In the genomic region with DNA sequence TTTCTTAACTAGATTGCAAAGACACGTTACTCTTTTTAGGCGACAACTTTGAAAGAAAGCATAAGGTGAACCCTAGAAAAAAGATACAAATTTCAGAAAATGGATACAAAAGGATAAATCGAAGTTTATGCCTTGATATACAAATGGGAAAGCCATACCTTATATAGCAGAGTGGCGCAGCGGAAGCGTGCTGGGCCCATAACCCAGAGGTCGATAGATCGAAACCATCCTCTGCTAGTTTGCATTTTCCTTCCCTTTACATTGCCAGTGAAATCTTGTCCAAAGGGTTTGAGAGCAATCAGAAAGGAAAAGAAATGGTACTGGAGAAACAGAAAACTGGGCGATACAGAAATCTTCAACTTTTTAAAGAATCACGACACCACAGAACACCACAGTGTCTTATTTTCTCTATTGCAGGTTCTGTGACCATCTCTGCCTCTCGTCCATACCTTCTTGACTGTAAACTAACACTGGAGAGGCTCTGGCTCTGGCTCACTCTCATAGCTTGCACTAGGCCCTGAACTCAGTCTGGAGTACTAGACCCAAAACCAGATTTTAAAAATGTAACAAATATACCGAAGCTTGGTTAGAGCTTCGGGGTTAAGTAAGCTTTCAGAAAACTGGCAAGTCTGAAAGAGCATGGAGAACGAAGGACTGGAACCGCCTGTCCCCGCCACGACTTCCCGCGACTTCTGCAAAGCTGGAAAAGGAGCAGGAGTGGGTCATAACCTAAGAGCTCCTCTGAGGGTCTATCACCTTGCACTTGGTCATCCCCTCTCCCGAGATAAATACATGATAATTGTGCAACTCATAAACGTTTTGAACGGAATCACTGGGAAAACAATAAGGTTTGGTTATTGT, we compare ENCODE assay signal across 8 mouse cellular contexts. TPM values are rescaled to one million over a fixed set of nuclear protein-coding genes. Genes with fewer than 3 reads are reported as not detected.
DNase-seq lines count a peak whose midpoint lies in the region; ATAC-seq and TF ChIP-seq lines count a peak whose summit lies in the region.

No protein-coding gene starts in this region.

- no peaks in the 10 kb centered on the region for H3K9me3 ChIP-seq in lung, embryonic 14.5 days (ENCODE audit: low read depth, low read length)
- H3K9me3 ChIP-seq in hindbrain, postnatal 0 days (ENCODE audit: low read length), result no peaks in the 10 kb centered on the region
- H3K9me3 ChIP-seq in neural tube, embryonic 11.5 days (ENCODE audit: control insufficient read depth, low read length), result no peaks in the 10 kb centered on the region

- peak; percentile 68; the same call in 1 of the 2 replicates for ATAC-seq in lung, embryonic 14.5 days (ENCODE audit: insufficient read depth)
- no peak for ATAC-seq in hindbrain, postnatal 0 days
- peak; percentile 50; the same call in 1 of the 2 replicates for ATAC-seq in neural tube, embryonic 11.5 days (ENCODE audit: insufficient read depth, low FRiP score, low TSS enrichment)

- no peak for TF ChIP-seq CTCF in lung, embryonic 14.5 days (IDR thresholded peaks at IDR 0.05; ENCODE audit: low read depth)
- TF ChIP-seq CTCF in brain, embryonic 14.5 days (IDR thresholded peaks at IDR 0.05; ENCODE audit: borderline replicate concordance, extremely low read depth, insufficient read depth, insufficient read length), result no peak
- TF ChIP-seq CTCF in hindbrain, postnatal 0 days (IDR thresholded peaks at IDR 0.05; ENCODE audit: low read depth), result no peak

- H3K4me1 ChIP-seq in lung, embryonic 14.5 days (ENCODE audit: insufficient read depth), result no peaks in the 10 kb centered on the region
- H3K4me1 ChIP-seq in hindbrain, postnatal 0 days (ENCODE audit: insufficient read depth, low read length), result no peaks in the 10 kb centered on the region
- peaks cover 2% of the 10 kb centered on the region; the same call in 1 of the 2 replicates for H3K4me1 ChIP-seq in neural tube, embryonic 11.5 days (ENCODE audit: control insufficient read depth, insufficient read depth, low read length)

- peak overlapping the region; percentile 21 for H3K4me3 ChIP-seq in lung, embryonic 14.5 days (ENCODE audit: low read depth, low read length)
- no peak overlapping the region for H3K4me3 ChIP-seq in hindbrain, postnatal 0 days (ENCODE audit: low read length)
- peak overlapping the region; percentile 20 for H3K4me3 ChIP-seq in neural tube, embryonic 11.5 days (ENCODE audit: low read depth, low read length)

- no peak for TF ChIP-seq POLR2A in brain, embryonic 14.5 days (IDR thresholded peaks at IDR 0.05; ENCODE audit: borderline replicate concordance, extremely low read depth, insufficient read depth, insufficient read length, poor library complexity, severe bottlenecking)

- H3K9ac ChIP-seq in lung, embryonic 14.5 days, result no peak overlapping the region
- H3K9ac ChIP-seq in hindbrain, postnatal 0 days (replicated peaks; ENCODE audit: low read length), result no peak overlapping the region
- H3K9ac ChIP-seq in neural tube, embryonic 11.5 days (ENCODE audit: low read length), result peak overlapping the region; percentile 18; the same call in 1 of the 2 replicates

- 15% methylated on average over 22 of the region's 22 CpGs for WGBS in lung, embryonic 14.5 days
- 20% methylated on average over 22 of the region's 22 CpGs for WGBS in hindbrain, postnatal 0 days
- 2% methylated on average over 22 of the region's 22 CpGs for WGBS in neural tube, embryonic 11.5 days

- H3K27me3 ChIP-seq in lung, embryonic 14.5 days (ENCODE audit: insufficient read depth, low read length), result no peaks in the 10 kb centered on the region
- H3K27me3 ChIP-seq in hindbrain, postnatal 0 days (ENCODE audit: insufficient read depth, low read length), result no peaks in the 10 kb centered on the region
- no peaks in the 10 kb centered on the region for H3K27me3 ChIP-seq in neural tube, embryonic 11.5 days (ENCODE audit: control insufficient read depth, insufficient read depth, low read length)

- peak; percentile 73 for DNase-seq in lung, embryonic 14.5 days
- no peak for DNase-seq in lung, adult 18-20 months
- peak; percentile 27 for DNase-seq in brain, embryonic 14.5 days (ENCODE audit: low read depth)
- peak; percentile 30 for DNase-seq in hindbrain, postnatal 0 days (ENCODE audit: low spot score)
- peak; percentile 49 for DNase-seq in neural tube, embryonic 11.5 days (ENCODE audit: low spot score)
- no peak for DNase-seq in kidney, adult 11 months
- DNase-seq in layer of hippocampus, postnatal 10 days (ENCODE audit: low spot score in 2 of 2), result no peak
- DNase-seq in left cerebral cortex, postnatal 4 days, result no peak

- intact Hi-C loops in left cerebral cortex, postnatal 4 days (cut with DNase I), result no loop called here

- peak overlapping the region; percentile 49 for H3K4me2 ChIP-seq in lung, embryonic 14.5 days
- peak overlapping the region; percentile 23; the same call in 1 of the 2 replicates for H3K4me2 ChIP-seq in hindbrain, postnatal 0 days (ENCODE audit: low read depth, low read length)
- H3K4me2 ChIP-seq in neural tube, embryonic 11.5 days (ENCODE audit: low read depth), result peak overlapping the region; percentile 41

- no peak overlapping the region for H3K27ac ChIP-seq in lung, embryonic 14.5 days (ENCODE audit: low read depth)
- H3K27ac ChIP-seq in hindbrain, postnatal 0 days, result no peak overlapping the region
- no peak overlapping the region for H3K27ac ChIP-seq in neural tube, embryonic 11.5 days (ENCODE audit: low read depth, low read length)

- no peaks in the 10 kb centered on the region for H3K36me3 ChIP-seq in lung, embryonic 14.5 days (ENCODE audit: insufficient read depth)
- no peaks in the 10 kb centered on the region for H3K36me3 ChIP-seq in hindbrain, postnatal 0 days (ENCODE audit: insufficient read depth, low read length)
- no peaks in the 10 kb centered on the region for H3K36me3 ChIP-seq in neural tube, embryonic 11.5 days (ENCODE audit: control insufficient read depth, insufficient read depth, low read length)

RNA-seq across cellular contexts. Expression of a gene that starts 37.7 kb away (rescaled TPM):
- polyA plus RNA-seq in lung, embryonic 14.5 days (2014; fragmentation: Nextera tagmentation; extraction: Ambion mirVana), result 16.0 and 16.4 TPM in 2 replicates
- polyA plus RNA-seq in brain, embryonic 14.5 days (2012; rRNA removed), result 14.5 and 14.9 TPM in 2 replicates
- total RNA-seq in hindbrain, postnatal 0 days (2014; rRNA removed), result 9.3 and 13.5 TPM in 2 replicates
- 7.8 and 9.6 TPM in 2 replicates for polyA plus RNA-seq in hindbrain, postnatal 0 days (2015; fragmentation: Nextera tagmentation; extraction: Ambion mirVana)
- 22.1 and 25.9 TPM in 2 replicates for polyA plus RNA-seq in neural tube, embryonic 11.5 days (2014; fragmentation: Nextera tagmentation; extraction: Ambion mirVana)
- total RNA-seq in layer of hippocampus, postnatal 10 days (2021), result 1 to 10 TPM; 5.1 to 6.0 TPM
- 10 to 100 TPM; 12.1 to 14.0 TPM for total RNA-seq in left cerebral cortex, postnatal 4 days (2021)

Comparison
In these comparisons a context has a peak if more than half of its experiments do, and no peak if none do; other contexts are left out.
1. DNase-seq: peak in lung, embryonic 14.5 days (single experiment), brain, embryonic 14.5 days (single experiment), hindbrain, postnatal 0 days (single experiment) and neural tube, embryonic 11.5 days (single experiment); none in lung, adult 18-20 months (0 of 2), kidney, adult 11 months (single experiment), layer of hippocampus, postnatal 10 days (0 of 2) and left cerebral cortex, postnatal 4 days (single experiment).
2. Peak in every context shown above with its lines, with median percentiles within 50 percentile points of each other: H3K4me2 ChIP-seq.